Comparison of ENCODE assay signal across 24 mouse cellular contexts in the genomic region with DNA sequence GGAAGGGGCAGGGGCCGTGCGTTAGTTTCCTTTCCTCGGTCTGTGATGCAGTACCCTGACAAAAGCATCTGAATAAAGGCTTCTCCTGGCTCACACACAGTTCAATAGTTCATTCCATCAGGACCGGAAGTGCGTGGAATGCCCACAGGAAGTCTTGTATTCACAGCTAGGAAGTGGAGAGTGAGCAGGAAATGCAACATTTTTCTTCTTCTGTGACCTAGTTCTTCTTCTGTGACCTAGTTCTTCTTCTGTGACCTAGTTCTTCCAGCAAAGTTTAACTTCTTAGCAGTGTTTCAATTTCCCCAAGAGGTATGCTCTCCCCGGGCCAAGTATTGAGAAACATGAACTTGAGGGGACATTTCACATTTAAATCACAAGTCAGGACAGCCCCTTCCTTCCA. TPM values are rescaled to one million over a fixed set of nuclear protein-coding genes. Genes with fewer than 3 reads are reported as not detected.
DNase-seq lines count a peak whose midpoint lies in the region; ATAC-seq and TF ChIP-seq lines count a peak whose summit lies in the region.
"Had no signal": no experiment of that assay in that cellular context is flagged by ENCODE, and none has a peak within 500 bp of the region (broad histone marks: within the 10 kb centered on the region; RNA-seq: fewer than 3 reads in every experiment).

No protein-coding gene starts in this region.

- TF ChIP-seq EP300 in heart, postnatal 0 days (IDR thresholded peaks at IDR 0.05; ENCODE audit: low read depth) = no peak

- H3K9ac ChIP-seq in heart, postnatal 0 days (replicated peaks; ENCODE audit: low read depth, low read length) = no peak overlapping the region
- H3K9ac ChIP-seq: embryonic facial prominence, embryonic 15.5 days; limb, embryonic 13.5 days; liver, embryonic 14.5 days; midbrain, embryonic 13.5 days; stomach, embryonic 15.5 days had no signal

- no peaks in the 10 kb centered on the region for H3K4me1 ChIP-seq in heart, postnatal 0 days (ENCODE audit: control insufficient read depth, insufficient read depth)
- H3K4me1 ChIP-seq in heart, embryonic 10.5 days = peaks cover 21% of the 10 kb centered on the region
- H3K4me1 ChIP-seq: embryonic facial prominence, embryonic 15.5 days; limb, embryonic 13.5 days; midbrain, embryonic 13.5 days; stomach, embryonic 15.5 days had no signal

- no peak overlapping the region for H3K4me2 ChIP-seq in heart, postnatal 0 days (ENCODE audit: low read depth, low read length)
- H3K4me2 ChIP-seq: embryonic facial prominence, embryonic 15.5 days; limb, embryonic 13.5 days; midbrain, embryonic 13.5 days; stomach, embryonic 15.5 days had no signal

- no peaks in the 10 kb centered on the region for H3K27me3 ChIP-seq in heart, postnatal 0 days (ENCODE audit: control insufficient read depth, insufficient read depth, low read length)
- H3K27me3 ChIP-seq in heart, embryonic 10.5 days (ENCODE audit: insufficient read depth, poor library complexity, severe bottlenecking) = no peaks in the 10 kb centered on the region
- H3K27me3 ChIP-seq: embryonic facial prominence, embryonic 15.5 days; limb, embryonic 13.5 days; midbrain, embryonic 13.5 days; Patski; stomach, embryonic 15.5 days had no signal

- no peak for ATAC-seq in heart, postnatal 0 days (ENCODE audit: insufficient read depth, low read depth)
- ATAC-seq: hindbrain, embryonic 16.5 days; midbrain, embryonic 13.5 days; Patski had no signal

- no peaks in the 10 kb centered on the region for H3K36me3 ChIP-seq in heart, postnatal 0 days (replicated peaks; ENCODE audit: control insufficient read depth, insufficient read depth, low read length)
- H3K36me3 ChIP-seq in heart, embryonic 10.5 days = no peaks in the 10 kb centered on the region
- H3K36me3 ChIP-seq: embryonic facial prominence, embryonic 15.5 days; forebrain, embryonic 10.5 days; limb, embryonic 13.5 days; midbrain, embryonic 13.5 days; stomach, embryonic 15.5 days had no signal

- peak overlapping the region; percentile 27; the same call in 1 of the 2 replicates for H3K27ac ChIP-seq in heart, postnatal 0 days (ENCODE audit: low read depth)
- H3K27ac ChIP-seq in heart, embryonic 10.5 days = no peak overlapping the region
- H3K27ac ChIP-seq: embryonic facial prominence, embryonic 15.5 days; forebrain, embryonic 10.5 days; limb, embryonic 13.5 days; liver, embryonic 14.5 days; midbrain, embryonic 13.5 days; stomach, embryonic 15.5 days had no signal

- WGBS in heart, postnatal 0 days = 69% methylated on average over 6 of the region's 6 CpGs
- WGBS in heart, embryonic 10.5 days = 67% methylated on average over 6 of the region's 6 CpGs

- H3K9me3 ChIP-seq in heart, postnatal 0 days (replicated peaks; ENCODE audit: control insufficient read depth, low read length) = no peaks in the 10 kb centered on the region
- no peaks in the 10 kb centered on the region for H3K9me3 ChIP-seq in heart, embryonic 10.5 days
- H3K9me3 ChIP-seq: embryonic facial prominence, embryonic 15.5 days; forebrain, embryonic 10.5 days; limb, embryonic 13.5 days; midbrain, embryonic 13.5 days; stomach, embryonic 15.5 days had no signal

- TF ChIP-seq CTCF in heart, postnatal 0 days (IDR thresholded peaks at IDR 0.05; ENCODE audit: low read depth) = no peak

- no peak overlapping the region for H3K4me3 ChIP-seq in heart, postnatal 0 days (ENCODE audit: low read depth, low read length)
- no peak overlapping the region for H3K4me3 ChIP-seq in heart, embryonic 10.5 days
- H3K4me3 ChIP-seq: embryonic facial prominence, embryonic 15.5 days; forebrain, embryonic 10.5 days; limb, embryonic 13.5 days; midbrain, embryonic 13.5 days; stomach, embryonic 15.5 days had no signal

- DNase-seq in heart, postnatal 0 days (ENCODE audit: low spot score) = no peak
- DNase-seq in heart, embryonic 10.5 days (ENCODE audit: low spot score) = no peak
- peak; percentile 24 for DNase-seq in CD4-positive helper T cell, adult 2 months (ENCODE audit: low read depth, low spot score)
- peak; percentile 29 for DNase-seq in induced T-regulatory cell, adult 2 months (ENCODE audit: low read depth)
- DNase-seq in thymus, postnatal 14 days = peak; percentile 63
- no peak for DNase-seq in urinary bladder, postnatal 14 days (ENCODE audit: low spot score)
- no peak for DNase-seq in ovary, postnatal 36 days (ENCODE audit: low spot score)
- no peak for DNase-seq in yolk sac, embryonic 10.5 days (ENCODE audit: low spot score)
- DNase-seq: cerebellum, adult 9-11 months; embryo, embryonic 11 days; gastrocnemius, postnatal 10 days; heart, postnatal 36 days; kidney, adult 18-20 months; kidney, postnatal 4 days; right cerebral cortex, postnatal 14 days had no signal

RNA-seq across cellular contexts. Expression of gene Iyd, which starts 23.6 kb away (rescaled TPM):
- total RNA-seq in heart, postnatal 0 days (2014; rRNA removed; ENCODE audit: low replicate concordance) = 0.15 TPM in 1 of 2 replicates, not detected in the other
- polyA plus RNA-seq in heart, postnatal 0 days (2015; fragmentation: Nextera tagmentation; extraction: Ambion mirVana) = 0.43 and 0.71 TPM in 2 replicates
- 0.47 and 0.57 TPM in 2 replicates for polyA plus RNA-seq in heart, embryonic 10.5 days (2016; fragmentation: Nextera tagmentation; extraction: Ambion mirVana)
- total RNA-seq: heart, postnatal 36 days had no signal
- polyA plus RNA-seq: forebrain, embryonic 10.5 days; Patski; spleen, adult 2 months had no signal

Comparison
In these comparisons a context has a peak if more than half of its experiments do, and no peak if none do; other contexts are left out.
1. DNase-seq: peak in CD4-positive helper T cell, adult 2 months (single experiment), induced T-regulatory cell, adult 2 months (single experiment) and thymus, postnatal 14 days (single experiment); none in heart, postnatal 0 days (single experiment), heart, embryonic 10.5 days (single experiment), urinary bladder, postnatal 14 days (single experiment), ovary, postnatal 36 days (single experiment) and yolk sac, embryonic 10.5 days (single experiment).